Mouse (Mus musculus): ENCODE measurements around the gene Tns1. TPM values are rescaled to one million over a fixed set of nuclear protein-coding genes. Genes with fewer than 3 reads are reported as not detected.

Gene Tns1
- total and polyA plus RNA-seq, 2 experiments from 2014 or later: 11.7 to 28.0 TPM

DNA sequence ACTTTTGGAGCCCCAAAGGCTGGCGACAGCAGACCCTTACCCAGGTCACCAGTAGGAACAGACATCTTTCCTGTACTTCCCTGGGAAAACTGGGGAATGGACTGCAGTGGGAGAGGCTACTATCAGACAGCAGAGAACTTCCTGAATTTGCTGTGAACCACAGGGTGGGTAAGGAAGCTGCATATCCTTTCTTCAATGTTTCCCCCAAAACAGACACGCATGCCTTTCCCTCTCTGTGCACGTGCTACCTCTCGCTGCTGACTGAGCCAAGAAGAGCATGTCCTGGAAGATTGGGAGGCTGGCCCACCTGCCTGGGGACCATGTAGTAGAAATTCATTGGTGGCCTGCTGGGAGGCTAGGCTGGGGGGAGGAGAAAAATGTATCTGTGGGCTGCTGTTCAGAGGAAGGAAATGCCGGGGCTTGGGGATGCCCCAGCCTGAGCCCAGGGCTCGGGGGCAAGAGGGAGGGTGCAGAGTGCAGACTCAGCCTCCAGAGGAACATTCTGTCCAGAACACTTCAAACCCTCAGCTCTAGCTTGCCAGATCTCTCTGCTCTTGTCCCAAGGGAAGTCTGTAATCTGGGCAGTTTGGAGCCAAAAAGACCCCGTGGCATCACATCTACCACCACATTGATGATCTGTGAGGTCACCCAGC lies 116.7 kb downstream of the Tns1 start:
- H3K9ac ChIP-seq (replicated peaks; ENCODE audit: low read length): no peak overlapping the region
- no peaks in the 10 kb centered on the region for H3K9me3 ChIP-seq (ENCODE audit: low read length)
- ATAC-seq: no peak
- no peak overlapping the region for H3K4me3 ChIP-seq (ENCODE audit: low read length)
- TF ChIP-seq CTCF (IDR thresholded peaks at IDR 0.05; ENCODE audit: low read depth): no peak
- H3K4me1 ChIP-seq (ENCODE audit: insufficient read depth, low read length): 0 out of 2 replicates have a peak, but pooled peaks cover 12% of the 10 kb centered on the region
- DNase-seq (ENCODE audit: low spot score): no peak
- H3K27me3 ChIP-seq (ENCODE audit: insufficient read depth, low read length): no peaks in the 10 kb centered on the region
- no peak overlapping the region for H3K4me2 ChIP-seq (ENCODE audit: low read depth, low read length)
- 64% methylated on average over 7 of the region's 7 CpGs for WGBS
- no peaks in the 10 kb centered on the region for H3K36me3 ChIP-seq (ENCODE audit: insufficient read depth, low read length)
- peak overlapping the region; percentile 46; the same call in 1 of the 2 replicates for H3K27ac ChIP-seq

DNA sequence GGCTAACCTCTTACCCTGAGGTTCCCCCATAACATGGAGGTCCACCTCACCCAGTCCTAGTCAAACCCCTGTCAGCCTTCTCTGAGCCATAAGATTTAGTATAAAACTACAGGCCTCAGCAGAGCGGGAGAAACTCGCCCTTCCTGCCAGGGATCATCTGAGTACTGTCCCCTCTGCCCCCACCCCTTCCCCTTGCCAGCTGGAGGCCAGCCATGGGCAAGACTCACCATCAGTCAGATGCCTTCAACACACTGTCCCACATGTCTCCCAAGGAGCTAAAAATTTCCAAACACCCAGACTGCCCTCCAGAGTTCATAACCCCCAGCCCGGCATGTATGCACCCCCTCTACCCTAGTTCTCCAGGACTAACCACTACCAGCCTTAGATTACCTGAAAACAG lies 119.2 kb downstream of the Tns1 start:
- 0 out of 2 replicates have a peak, but pooled peaks cover 12% of the 10 kb centered on the region for H3K4me1 ChIP-seq (ENCODE audit: insufficient read depth, low read length)
- no peak overlapping the region for H3K27ac ChIP-seq
- no peaks in the 10 kb centered on the region for H3K9me3 ChIP-seq (ENCODE audit: low read length)
- WGBS: 67% methylated on average over 3 of the region's 3 CpGs
- TF ChIP-seq CTCF (IDR thresholded peaks at IDR 0.05; ENCODE audit: low read depth): no peak
- H3K9ac ChIP-seq (replicated peaks; ENCODE audit: low read length): no peak overlapping the region
- H3K27me3 ChIP-seq (ENCODE audit: insufficient read depth, low read length): no peaks in the 10 kb centered on the region
- ATAC-seq (no peak), DNase-seq (ENCODE audit: low spot score) (no peak)
- H3K4me2 ChIP-seq (ENCODE audit: low read depth, low read length): no peak overlapping the region
- H3K36me3 ChIP-seq (ENCODE audit: insufficient read depth, low read length): no peaks in the 10 kb centered on the region
- H3K4me3 ChIP-seq (ENCODE audit: low read length): no peak overlapping the region

DNA sequence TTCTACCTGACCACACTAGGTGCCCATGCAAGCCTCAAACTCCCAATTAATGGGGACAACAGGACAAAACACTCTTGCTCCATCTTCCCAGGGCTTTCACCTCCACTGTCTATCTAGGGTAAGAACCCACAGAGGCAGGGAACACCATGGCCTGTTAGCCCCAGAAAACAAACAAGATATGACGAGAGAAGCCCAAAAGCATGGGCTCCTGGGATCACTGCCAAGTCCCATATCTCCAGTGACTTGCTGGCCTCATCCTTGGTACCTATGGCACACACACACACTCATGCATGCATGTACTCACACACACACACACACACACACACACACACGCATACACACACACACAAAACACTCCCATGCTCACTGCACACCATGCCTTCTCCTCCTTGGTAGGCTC lies 120.5 kb downstream of the Tns1 start:
- Histone ChIP-seq H3K4me2 (ENCODE audit: low read depth, low read length) (no peak overlapping the region), H3K9me3 (ENCODE audit: low read length) (no peaks in the 10 kb centered on the region), H3K36me3 (ENCODE audit: insufficient read depth, low read length) (no peaks in the 10 kb centered on the region), H3K27ac (no peak overlapping the region), H3K4me1 (ENCODE audit: insufficient read depth, low read length) (0 out of 2 replicates have a peak, but pooled peaks cover 9% of the 10 kb centered on the region), H3K9ac (replicated peaks; ENCODE audit: low read length) (no peak overlapping the region), H3K27me3 (ENCODE audit: insufficient read depth, low read length) (no peaks in the 10 kb centered on the region), H3K4me3 (ENCODE audit: low read length) (no peak overlapping the region)
- no peak for DNase-seq (ENCODE audit: low spot score)
- TF ChIP-seq CTCF (IDR thresholded peaks at IDR 0.05; ENCODE audit: low read depth): no peak
- no peak for ATAC-seq
- WGBS: 70% methylated on average over 2 of the region's 2 CpGs

DNA sequence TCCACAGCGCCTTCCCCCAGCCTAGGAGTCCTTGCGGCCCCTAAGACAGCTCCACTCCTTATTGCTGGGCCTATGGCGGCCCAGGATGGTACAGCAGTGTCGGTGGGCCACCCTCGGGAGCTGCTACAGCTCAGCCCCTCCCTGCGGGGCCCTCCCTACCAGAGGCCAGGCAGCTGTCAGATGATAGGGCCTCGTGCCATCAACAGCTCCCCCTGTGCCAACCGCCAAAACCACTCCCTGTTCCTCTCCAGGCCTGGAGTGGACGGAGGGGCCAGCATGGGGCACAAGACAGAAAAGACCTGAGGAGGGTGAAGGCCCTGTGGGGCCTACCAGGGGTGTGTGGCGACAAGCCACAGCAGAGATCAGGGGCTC lies 122.8 kb downstream of the Tns1 start:
- no peaks in the 10 kb centered on the region for H3K36me3 ChIP-seq (ENCODE audit: insufficient read depth, low read length)
- no peak overlapping the region for H3K4me2 ChIP-seq (ENCODE audit: low read depth, low read length)
- no peaks in the 10 kb centered on the region for H3K4me1 ChIP-seq (ENCODE audit: insufficient read depth, low read length)
- no peak overlapping the region for H3K27ac ChIP-seq
- H3K9me3 ChIP-seq (ENCODE audit: low read length): no peaks in the 10 kb centered on the region
- no peak overlapping the region for H3K9ac ChIP-seq (replicated peaks; ENCODE audit: low read length)
- H3K27me3 ChIP-seq (ENCODE audit: insufficient read depth, low read length): no peaks in the 10 kb centered on the region
- no peak for ATAC-seq
- DNase-seq (ENCODE audit: low spot score): no peak
- no peak for TF ChIP-seq CTCF (IDR thresholded peaks at IDR 0.05; ENCODE audit: low read depth)
- H3K4me3 ChIP-seq (ENCODE audit: low read length): no peak overlapping the region
- 57% methylated on average over 10 of the region's 10 CpGs for WGBS

DNA sequence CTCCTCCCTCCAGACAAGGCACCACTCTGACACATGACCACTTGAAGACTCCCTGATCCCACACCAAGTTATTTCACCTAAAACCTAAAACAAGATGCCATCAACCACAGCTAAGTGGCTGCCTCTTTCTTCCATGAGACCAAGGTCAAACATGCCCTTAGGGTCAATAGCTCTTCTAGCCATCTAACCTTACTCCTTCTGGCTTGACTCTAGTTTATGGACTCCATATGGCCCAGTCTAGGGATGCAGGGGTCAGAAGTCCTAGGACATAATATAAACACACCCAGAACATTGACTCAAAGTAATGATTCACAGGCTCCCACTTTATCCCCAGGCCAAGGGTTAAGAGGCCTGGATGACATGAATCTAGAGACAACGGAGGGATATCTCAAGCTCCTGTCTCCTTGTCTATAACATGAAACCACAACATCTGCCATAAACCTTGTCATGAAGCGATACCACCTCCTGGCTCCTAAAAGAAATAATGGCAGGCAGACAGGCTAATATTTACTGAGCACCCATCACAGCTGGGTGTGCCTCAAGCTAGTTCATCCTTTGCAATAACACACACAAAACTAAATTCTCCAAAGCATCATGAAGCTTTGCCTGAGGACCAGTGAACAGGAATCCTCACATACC lies 123.3 kb downstream of the Tns1 start:
- H3K9ac ChIP-seq (replicated peaks; ENCODE audit: low read length): no peak overlapping the region
- WGBS: 90% methylated on average over 2 of the region's 2 CpGs
- no peaks in the 10 kb centered on the region for H3K36me3 ChIP-seq (ENCODE audit: insufficient read depth, low read length)
- H3K27ac ChIP-seq: no peak overlapping the region
- no peak overlapping the region for H3K4me3 ChIP-seq (ENCODE audit: low read length)
- TF ChIP-seq CTCF (IDR thresholded peaks at IDR 0.05; ENCODE audit: low read depth): no peak
- ATAC-seq: no peak
- no peaks in the 10 kb centered on the region for H3K4me1 ChIP-seq (ENCODE audit: insufficient read depth, low read length)
- H3K27me3 ChIP-seq (ENCODE audit: insufficient read depth, low read length): no peaks in the 10 kb centered on the region
- no peak overlapping the region for H3K4me2 ChIP-seq (ENCODE audit: low read depth, low read length)
- H3K9me3 ChIP-seq (ENCODE audit: low read length): no peaks in the 10 kb centered on the region
- no peak for DNase-seq (ENCODE audit: low spot score)

DNA sequence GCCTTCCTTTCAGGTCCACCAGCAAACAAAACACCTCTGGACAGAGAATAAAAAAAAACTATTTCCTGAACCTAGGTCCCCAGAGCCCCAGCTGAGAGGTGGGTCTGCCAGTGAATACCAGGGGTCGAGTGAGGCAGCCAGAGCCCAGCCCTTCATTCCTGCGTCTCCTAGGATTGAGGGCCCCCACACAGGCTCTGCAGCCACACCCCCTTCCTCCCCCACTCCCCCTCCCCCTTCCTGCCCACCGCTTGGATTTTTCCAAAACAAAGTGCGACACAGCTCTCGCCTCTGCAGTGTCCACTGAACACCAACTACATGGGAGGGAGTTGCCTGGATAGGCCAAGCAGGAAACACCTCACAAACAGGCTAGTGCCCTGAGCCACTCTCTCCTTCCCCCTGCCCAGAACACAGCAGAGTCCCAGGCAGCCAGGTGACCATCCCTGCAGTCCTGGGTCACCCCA lies 124.0 kb downstream of the Tns1 start:
- Histone ChIP-seq H3K9ac (replicated peaks; ENCODE audit: low read length) (no peak overlapping the region), H3K4me1 (ENCODE audit: insufficient read depth, low read length) (no peaks in the 10 kb centered on the region), H3K27ac (0 out of 2 replicates have a peak overlapping the region, but pooled peaks have one; percentile 15), H3K4me2 (ENCODE audit: low read depth, low read length) (no peak overlapping the region), H3K4me3 (ENCODE audit: low read length) (no peak overlapping the region), H3K9me3 (ENCODE audit: low read length) (no peaks in the 10 kb centered on the region), H3K36me3 (ENCODE audit: insufficient read depth, low read length) (no peaks in the 10 kb centered on the region), H3K27me3 (ENCODE audit: insufficient read depth, low read length) (no peaks in the 10 kb centered on the region)
- TF ChIP-seq CTCF (IDR thresholded peaks at IDR 0.05; ENCODE audit: low read depth): no peak
- ATAC-seq (no peak), DNase-seq (ENCODE audit: low spot score) (no peak)
- WGBS: 28% methylated on average over 5 of the region's 5 CpGs

DNA sequence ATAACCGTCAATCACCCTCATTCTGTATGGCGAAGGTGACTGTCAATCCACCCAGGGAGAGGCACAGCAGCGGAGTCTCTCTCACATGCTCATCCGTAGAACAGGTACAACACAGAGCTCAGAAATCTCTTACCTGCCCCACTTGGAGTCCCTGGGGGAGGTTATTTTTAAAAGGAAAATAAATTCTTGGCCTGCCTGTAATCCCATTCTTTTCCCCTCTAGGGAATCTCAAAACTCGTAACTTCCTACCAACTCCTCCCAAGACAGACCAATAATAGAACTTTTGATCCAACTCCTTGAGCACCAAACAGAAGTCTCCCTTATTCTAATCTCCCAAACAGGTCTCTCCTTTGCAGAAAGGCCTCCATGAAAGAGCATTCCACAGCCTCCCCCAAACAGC lies 124.7 kb downstream of the Tns1 start:
- Histone ChIP-seq H3K4me3 (ENCODE audit: low read length) (no peak overlapping the region), H3K9ac (replicated peaks; ENCODE audit: low read length) (no peak overlapping the region), H3K36me3 (ENCODE audit: insufficient read depth, low read length) (no peaks in the 10 kb centered on the region), H3K9me3 (ENCODE audit: low read length) (no peaks in the 10 kb centered on the region), H3K4me2 (ENCODE audit: low read depth, low read length) (no peak overlapping the region), H3K27me3 (ENCODE audit: insufficient read depth, low read length) (no peaks in the 10 kb centered on the region), H3K4me1 (ENCODE audit: insufficient read depth, low read length) (no peaks in the 10 kb centered on the region), H3K27ac (no peak overlapping the region)
- TF ChIP-seq CTCF (IDR thresholded peaks at IDR 0.05; ENCODE audit: low read depth): no peak
- ATAC-seq (no peak), DNase-seq (ENCODE audit: low spot score) (no peak)
- 78% methylated on average over 5 of the region's 5 CpGs for WGBS
